Comparison of ENCODE assay signal across 8 mouse cellular contexts in genomic region chr6:31220184-31220931, GRCm38 (mm10).
DNase-seq lines count a peak whose midpoint lies in the region; ATAC-seq and TF ChIP-seq lines count a peak whose summit lies in the region.

No protein-coding gene starts in this region.

- TF ChIP-seq POLR2A in spleen, adult 2 months (IDR thresholded peaks at IDR 0.05; ENCODE audit: low read depth, low read length): no peak
- TF ChIP-seq POLR2A in kidney, adult 2 months (IDR thresholded peaks at IDR 0.05; ENCODE audit: low read depth, low read length): no peak

- H3K4me3 ChIP-seq in spleen, adult 2 months (ENCODE audit: extremely low read depth, insufficient read depth, insufficient read length): peak overlapping the region; percentile 58
- H3K4me3 ChIP-seq in embryonic facial prominence, embryonic 13.5 days: peak overlapping the region; percentile 37
- peak overlapping the region; percentile 53 for H3K4me3 ChIP-seq in kidney, adult 2 months (ENCODE audit: insufficient read depth, low read depth, low read length)
- peak overlapping the region; percentile 43 for H3K4me3 ChIP-seq in liver, embryonic 11.5 days (ENCODE audit: low read depth, low read length)
- peak overlapping the region; percentile 42 for H3K4me3 ChIP-seq in midbrain, postnatal 0 days (ENCODE audit: low read depth, low read length)
- H3K4me3 ChIP-seq in stomach, embryonic 16.5 days (replicated peaks; ENCODE audit: low read length): peak overlapping the region; percentile 36

- peaks cover 15% of the 10 kb centered on the region for H3K4me1 ChIP-seq in spleen, adult 2 months (ENCODE audit: control insufficient read depth, insufficient read depth, insufficient read length)
- peaks cover 34% of the 10 kb centered on the region for H3K4me1 ChIP-seq in embryonic facial prominence, embryonic 13.5 days
- H3K4me1 ChIP-seq in kidney, adult 2 months (ENCODE audit: control insufficient read depth, insufficient read depth, low read length): peaks cover 15% of the 10 kb centered on the region
- H3K4me1 ChIP-seq in liver, embryonic 11.5 days (replicated peaks; ENCODE audit: control insufficient read depth, insufficient read depth, low read length): peaks cover 18% of the 10 kb centered on the region
- peaks cover 9% of the 10 kb centered on the region; the same call in 1 of the 2 replicates for H3K4me1 ChIP-seq in midbrain, postnatal 0 days (ENCODE audit: insufficient read depth, low read length)
- H3K4me1 ChIP-seq in stomach, embryonic 16.5 days (ENCODE audit: control insufficient read depth, insufficient read depth, low read length): peaks cover 9% of the 10 kb centered on the region

- H3K9ac ChIP-seq in embryonic facial prominence, embryonic 13.5 days: 0 out of 2 replicates have a peak overlapping the region, but pooled peaks have one; percentile 46
- H3K9ac ChIP-seq in liver, embryonic 11.5 days (ENCODE audit: low read depth, low read length): peak overlapping the region; percentile 36; the same call in 1 of the 2 replicates
- H3K9ac ChIP-seq in midbrain, postnatal 0 days (replicated peaks; ENCODE audit: low read length, poor library complexity, severe bottlenecking): peak overlapping the region; percentile 59
- peak overlapping the region; percentile 22 for H3K9ac ChIP-seq in stomach, embryonic 16.5 days (ENCODE audit: low read length)

- no peak for TF ChIP-seq CTCF in spleen, adult 2 months (IDR thresholded peaks at IDR 0.05; ENCODE audit: extremely low read depth, insufficient read depth, insufficient read length, insufficient replicate concordance)
- TF ChIP-seq CTCF in kidney, adult 2 months (conservative IDR thresholded peaks at IDR 0.05; ENCODE audit: insufficient read depth, insufficient read length, low read depth, low read length): no peak
- no peak for TF ChIP-seq CTCF in midbrain, postnatal 0 days (IDR thresholded peaks at IDR 0.05)

- peak in 1 of 2 experiments; percentile 42 for DNase-seq in spleen, adult 2 months (ENCODE audit: low read depth in 1 of 2, low spot score in 2 of 2)
- DNase-seq in spleen, adult 12 weeks (ENCODE audit: low spot score): no peak
- DNase-seq in heart, adult 8-10 months (ENCODE audit: low spot score): peak; percentile 86
- peak; percentile 89 for DNase-seq in kidney, adult 2 months
- peak; percentile 65 for DNase-seq in liver, embryonic 11.5 days (ENCODE audit: low spot score)
- peak; percentile 33 for DNase-seq in midbrain, postnatal 0 days (ENCODE audit: low spot score)

- no peak for ATAC-seq in embryonic facial prominence, embryonic 13.5 days (ENCODE audit: insufficient number of reproducible peaks, insufficient read depth, low FRiP score, low TSS enrichment, low read depth)
- ATAC-seq in liver, embryonic 11.5 days (replicated peaks; ENCODE audit: low FRiP score): peak; percentile 37
- ATAC-seq in midbrain, postnatal 0 days (ENCODE audit: low FRiP score): no peak
- no peak for ATAC-seq in stomach, embryonic 16.5 days (ENCODE audit: insufficient read depth, low FRiP score)

- no peaks in the 10 kb centered on the region for H3K9me3 ChIP-seq in embryonic facial prominence, embryonic 13.5 days
- H3K9me3 ChIP-seq in liver, embryonic 11.5 days (ENCODE audit: control insufficient read depth, low read length): no peaks in the 10 kb centered on the region
- no peaks in the 10 kb centered on the region for H3K9me3 ChIP-seq in midbrain, postnatal 0 days (ENCODE audit: low read length)
- no peaks in the 10 kb centered on the region for H3K9me3 ChIP-seq in stomach, embryonic 16.5 days (replicated peaks; ENCODE audit: control insufficient read depth, low read length)

- 0 out of 2 replicates have a peak, but pooled peaks cover 2% of the 10 kb centered on the region for H3K27me3 ChIP-seq in spleen, adult 2 months (ENCODE audit: control insufficient read depth, insufficient read depth, low read length)
- H3K27me3 ChIP-seq in embryonic facial prominence, embryonic 13.5 days: peaks cover 84% of the 10 kb centered on the region
- no peaks in the 10 kb centered on the region for H3K27me3 ChIP-seq in kidney, adult 2 months (replicated peaks; ENCODE audit: control insufficient read depth, insufficient read depth, low read length)
- peaks cover 59% of the 10 kb centered on the region for H3K27me3 ChIP-seq in liver, embryonic 11.5 days (replicated peaks; ENCODE audit: control insufficient read depth, insufficient read depth, low read length)
- H3K27me3 ChIP-seq in midbrain, postnatal 0 days (ENCODE audit: insufficient read depth, low read length): 0 out of 2 replicates have a peak, but pooled peaks cover 6% of the 10 kb centered on the region
- peaks cover 44% of the 10 kb centered on the region for H3K27me3 ChIP-seq in stomach, embryonic 16.5 days (ENCODE audit: control insufficient read depth, insufficient read depth, low read length)

- H3K36me3 ChIP-seq in spleen, adult 2 months (ENCODE audit: control insufficient read depth, insufficient read depth, low read length): no peaks in the 10 kb centered on the region
- no peaks in the 10 kb centered on the region for H3K36me3 ChIP-seq in embryonic facial prominence, embryonic 13.5 days
- no peaks in the 10 kb centered on the region for H3K36me3 ChIP-seq in kidney, adult 2 months (ENCODE audit: control insufficient read depth, insufficient read depth, low read length)
- H3K36me3 ChIP-seq in liver, embryonic 11.5 days (ENCODE audit: control insufficient read depth, insufficient read depth, low read length): no peaks in the 10 kb centered on the region
- no peaks in the 10 kb centered on the region for H3K36me3 ChIP-seq in midbrain, postnatal 0 days (ENCODE audit: insufficient read depth, low read length)
- no peaks in the 10 kb centered on the region for H3K36me3 ChIP-seq in stomach, embryonic 16.5 days (ENCODE audit: control insufficient read depth, insufficient read depth, low read length)

- peak overlapping the region; percentile 69 for H3K27ac ChIP-seq in spleen, adult 2 months (ENCODE audit: insufficient read depth, low read length)
- no peak overlapping the region for H3K27ac ChIP-seq in embryonic facial prominence, embryonic 13.5 days
- peak overlapping the region; percentile 100 for H3K27ac ChIP-seq in kidney, adult 2 months (ENCODE audit: insufficient read depth, low read depth, low read length)
- no peak overlapping the region for H3K27ac ChIP-seq in liver, embryonic 11.5 days (ENCODE audit: low read depth, low read length)
- no peak overlapping the region for H3K27ac ChIP-seq in midbrain, postnatal 0 days (ENCODE audit: low read depth, low read length)
- no peak overlapping the region for H3K27ac ChIP-seq in stomach, embryonic 16.5 days (ENCODE audit: low read length)

- peak overlapping the region; percentile 62 for H3K4me2 ChIP-seq in embryonic facial prominence, embryonic 13.5 days
- H3K4me2 ChIP-seq in liver, embryonic 11.5 days: peak overlapping the region; percentile 78
- H3K4me2 ChIP-seq in midbrain, postnatal 0 days (ENCODE audit: low read depth, low read length, poor library complexity, severe bottlenecking): peak overlapping the region; percentile 99
- peak overlapping the region; percentile 53 for H3K4me2 ChIP-seq in stomach, embryonic 16.5 days (ENCODE audit: low read depth, low read length)

- 1% methylated on average over 26 of the region's 30 CpGs for WGBS in spleen, adult 2 months
- WGBS in embryonic facial prominence, embryonic 13.5 days: under 1% methylated on average over 30 of the region's 30 CpGs
- 2% methylated on average over 30 of the region's 30 CpGs for WGBS in kidney, adult 2 months
- WGBS in liver, embryonic 11.5 days: 2% methylated on average over 28 of the region's 30 CpGs
- WGBS in midbrain, postnatal 0 days: 2% methylated on average over 23 of the region's 30 CpGs
- 3% methylated on average over 30 of the region's 30 CpGs for WGBS in stomach, embryonic 16.5 days

Comparison
In these comparisons a context has a peak if more than half of its experiments do, and no peak if none do; other contexts are left out.
1. H3K27ac ChIP-seq: peak in spleen, adult 2 months (single experiment) and kidney, adult 2 months (single experiment); none in embryonic facial prominence, embryonic 13.5 days (single experiment), liver, embryonic 11.5 days (single experiment), midbrain, postnatal 0 days (single experiment) and stomach, embryonic 16.5 days (single experiment).
2. Peak in every context shown above with its lines, with median percentiles within 50 percentile points of each other: H3K4me3 ChIP-seq, H3K4me2 ChIP-seq and H3K9ac ChIP-seq.